Mouse (Mus musculus) CH12.LX (cell line): ENCODE results near the gene H2-Eb2.

Experiments
- CTCF ChIP-seq, 2 experiments: IDR thresholded peaks in 1 of 2; conservative IDR thresholded peaks in 1 of 2; 2 replicates each; pipeline ENCODE4 v1.5.1; 2011 to 2012; ENCODE audit warnings: low read depth in 2 of 2, low read length in 2 of 2, improper control_type of control experiment in 1 of 2, inconsistent platforms in 1 of 2, mild to moderate bottlenecking in 1 of 2, moderate library complexity in 1 of 2
- IRF4 ChIP-seq: IDR thresholded peaks from 2 replicates; pipeline ENCODE4 v1.6.1; 2014; ENCODE audit warnings: low read depth, mild to moderate bottlenecking, inconsistent platforms, low read length, improper control_type of control experiment
- POLR2A ChIP-seq: IDR thresholded peaks from 2 replicates; pipeline ENCODE4 v1.6.1; 2011; ENCODE audit warnings: low read depth, mild to moderate bottlenecking, improper control_type of control experiment, low read length

- TF ChIP-seq POLR2A (no peak), IRF4 (no peak), CTCF (conservative IDR thresholded peaks at IDR 0.05 in 1 of 2, IDR thresholded peaks at IDR 0.05 in 1 of 2; ENCODE audit: low read depth in 2 of 2, low read length in 2 of 2) (no peak)
Observed at GRCm38 (mm10) chr17:34285371-34285770, 40.1 kb upstream of the H2-Eb2 start.
